Mouse (Mus musculus) retina, adult 2 months (tissue): Measurements from ENCODE around the gene Coq7.

Experiments used
- DNase-seq: peaks from one replicate; pipeline ENCODE4 v3.0.0-alpha.2; 2012; ENCODE audit warnings: low read depth, low spot score

Coq7 gene

GRCm38 (mm10) chr7:118533178-118533578, at the start of gene Coq7:
Gene Coq7 (minus strand): TSS chr7:118533356.
- DNase-seq, result peak; percentile 100

DNA sequence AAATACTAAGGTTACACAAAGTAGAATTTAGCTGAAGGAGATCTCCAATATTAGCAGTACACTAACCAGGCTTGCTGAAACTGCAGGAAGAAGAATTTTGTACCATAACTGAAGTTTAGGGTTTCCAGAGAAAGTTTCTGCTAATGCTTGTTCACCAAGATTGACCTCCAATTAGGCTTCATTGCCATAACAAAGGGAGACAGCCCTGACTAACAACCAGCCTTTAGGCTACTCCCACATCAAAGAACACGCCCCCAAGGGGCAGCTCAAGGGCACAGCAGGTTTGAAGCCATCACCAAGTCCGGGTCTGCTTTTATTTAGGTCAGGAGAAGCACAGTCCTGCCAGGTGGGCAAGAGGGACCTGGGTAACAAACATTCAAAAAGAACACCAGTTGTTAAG, 46.8 kb upstream of the Coq7 start:
- no peak for DNase-seq

DNA sequence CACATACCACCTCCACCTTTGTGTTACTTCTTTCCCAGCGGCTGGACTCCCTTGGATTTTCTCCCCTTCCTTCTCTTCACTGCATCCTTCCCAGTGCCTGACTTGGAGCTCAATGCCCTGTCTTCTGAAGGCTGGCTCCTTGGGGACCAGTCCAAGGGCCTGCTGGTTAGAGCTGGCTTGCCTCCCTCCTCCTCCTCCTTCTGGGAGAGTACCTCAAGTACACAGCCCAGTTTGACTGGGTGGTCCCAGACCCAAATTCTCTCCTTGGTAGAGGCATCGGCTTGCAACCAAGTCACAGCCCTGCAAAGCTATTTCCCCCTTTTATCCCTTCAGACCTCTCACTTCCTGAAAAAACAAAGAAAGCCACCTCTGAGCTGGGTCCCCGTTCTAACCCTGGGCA, 45.1 kb upstream of the Coq7 start:
- DNase-seq, result no peak

DNA sequence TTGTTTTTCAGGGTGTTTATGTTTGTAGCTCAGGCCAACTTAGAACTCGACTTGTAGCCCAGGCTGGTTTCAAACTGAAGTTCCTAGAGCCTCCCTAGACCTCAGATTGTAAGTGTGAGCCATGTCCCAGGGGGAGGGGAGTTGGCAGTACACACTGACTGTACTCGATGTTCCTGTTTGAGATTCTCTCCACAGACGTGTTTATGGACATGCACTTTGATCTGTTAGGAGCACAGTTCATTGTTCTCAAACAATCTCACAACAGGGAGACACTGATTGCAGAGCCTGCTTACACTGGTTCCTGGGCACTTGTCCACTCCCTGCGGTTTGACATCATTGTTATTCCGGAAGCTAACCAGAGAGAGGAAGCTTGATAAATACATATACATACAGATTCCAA, 38.9 kb upstream of the Coq7 start:
- DNase-seq, result no peak

- no peak for DNase-seq
These were observed 38.2 kb upstream of the Coq7 start for GRCm38 (mm10) chr7:118571350-118571749.

DNA sequence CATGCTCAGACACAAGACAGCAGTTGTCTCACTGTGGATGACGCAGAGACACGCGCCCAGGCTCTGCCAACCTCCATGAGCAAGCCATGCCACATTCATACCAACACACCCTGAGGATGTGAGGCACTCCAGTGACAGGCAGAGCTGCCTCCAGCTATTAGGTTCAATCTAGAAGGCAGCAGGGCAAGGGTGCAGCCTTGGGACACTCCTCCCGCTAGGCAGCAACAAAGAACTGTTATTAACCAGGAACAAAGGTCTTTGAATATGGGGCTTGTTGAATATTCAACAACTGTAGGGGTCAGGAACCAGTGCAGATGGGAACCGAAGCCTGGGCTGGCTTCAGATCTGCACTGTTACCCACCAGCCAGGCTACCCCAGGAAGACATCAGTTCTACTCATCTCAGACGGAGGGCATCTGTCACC, 36.0 kb upstream of the Coq7 start:
- no peak for DNase-seq

- DNase-seq, result no peak
These were observed 21.1 kb upstream of the Coq7 start for GRCm38 (mm10) chr7:118554290-118554689.

DNA sequence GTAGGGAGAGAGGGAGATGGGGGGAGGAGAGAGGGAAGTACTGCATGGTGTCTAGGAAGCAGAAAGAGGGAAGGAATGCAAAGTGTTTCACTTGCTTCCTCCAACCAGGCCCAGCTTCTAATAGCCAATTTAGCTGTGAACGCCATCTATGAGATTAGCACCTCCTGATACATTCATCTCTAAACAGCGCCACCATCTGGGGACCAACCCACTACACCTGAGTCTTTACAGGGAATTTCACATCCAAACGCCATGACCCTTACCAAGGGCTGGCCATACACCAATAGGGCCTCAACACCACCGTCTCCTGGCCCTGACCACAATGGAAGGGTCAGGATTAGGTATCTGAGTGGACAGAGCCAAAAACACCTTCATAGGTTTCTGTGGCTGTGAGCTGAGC, 20.7 kb upstream of the Coq7 start:
- DNase-seq, result no peak

DNA sequence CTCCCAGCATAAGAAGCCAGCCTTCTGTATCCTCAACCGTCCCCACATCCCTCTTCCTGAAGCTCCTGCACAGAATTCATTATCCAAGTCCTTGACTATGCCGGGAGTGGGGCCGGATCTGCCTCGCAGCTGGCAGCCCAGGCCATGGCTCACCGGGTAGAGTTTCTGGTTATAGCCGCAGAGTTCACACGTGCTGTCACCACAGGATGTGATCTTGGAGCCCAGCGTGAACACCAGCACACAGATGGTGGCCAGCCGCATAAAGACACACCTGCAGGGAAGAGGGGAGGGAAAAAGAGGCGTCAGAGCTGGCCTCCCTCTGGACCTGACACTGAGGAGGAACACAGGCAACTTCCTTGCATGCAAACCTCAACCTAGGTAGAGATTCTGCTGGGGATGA, 14.3 kb upstream of the Coq7 start:
- DNase-seq, result no peak

GRCm38 (mm10) chr7:118544128-118544527, 11.0 kb upstream of the Coq7 start:
- DNase-seq, result no peak

- no peak for DNase-seq
These were observed 1.9 kb upstream of the Coq7 start for GRCm38 (mm10) chr7:118535076-118535475.

GRCm38 (mm10) chr7:118534326-118534725, 1.2 kb upstream of the Coq7 start:
- no peak for DNase-seq

- peak; percentile 95 for DNase-seq
These were observed 508 bp downstream of the Coq7 start for GRCm38 (mm10) chr7:118532519-118533177.

- no peak for DNase-seq
These were observed 6.2 kb downstream of the Coq7 start for GRCm38 (mm10) chr7:118526967-118527366.

- DNase-seq, result no peak
These were observed 11.1 kb downstream of the Coq7 start for GRCm38 (mm10) chr7:118522077-118522476.

DNA sequence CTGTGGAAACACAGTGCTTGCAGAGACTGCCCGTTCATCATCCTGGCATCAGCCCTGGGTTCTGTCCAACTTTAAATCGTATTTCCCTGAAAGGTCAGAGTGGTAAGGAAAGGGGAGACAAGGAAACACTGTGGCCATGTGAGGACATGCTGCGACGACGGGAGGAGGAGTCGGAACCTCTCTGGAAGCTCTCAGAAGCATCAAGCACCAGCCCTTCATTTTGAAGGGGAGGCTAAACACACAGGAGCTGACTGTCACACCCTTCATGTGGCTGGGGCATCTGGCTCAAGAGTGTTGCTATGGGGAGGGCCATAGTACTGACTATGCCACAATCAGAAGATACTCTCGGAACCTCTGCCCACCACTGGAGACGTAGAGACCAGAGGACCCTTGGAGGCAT, 13.5 kb downstream of the Coq7 start:
- no peak for DNase-seq

DNA sequence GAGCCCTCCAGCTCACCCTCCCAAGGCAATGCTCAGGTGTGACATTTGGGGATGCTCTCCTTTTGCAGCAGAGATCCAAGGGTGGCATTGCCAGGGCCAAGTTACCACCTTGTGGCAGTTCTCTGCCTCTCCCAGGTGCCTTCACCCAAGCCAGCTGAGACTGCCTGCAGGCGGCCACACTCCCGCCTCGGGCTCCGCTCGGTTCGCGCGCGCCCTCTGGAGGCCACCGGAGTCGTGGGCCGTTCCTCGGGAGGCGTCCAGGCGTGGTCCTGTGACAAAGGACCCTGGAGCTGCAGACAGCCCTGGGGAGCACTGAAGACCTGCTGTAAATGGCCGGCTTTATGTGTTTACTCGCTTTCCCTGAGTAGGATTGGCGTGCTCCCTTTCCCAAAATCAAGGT, 14.5 kb downstream of the Coq7 start:
- no peak for DNase-seq

DNA sequence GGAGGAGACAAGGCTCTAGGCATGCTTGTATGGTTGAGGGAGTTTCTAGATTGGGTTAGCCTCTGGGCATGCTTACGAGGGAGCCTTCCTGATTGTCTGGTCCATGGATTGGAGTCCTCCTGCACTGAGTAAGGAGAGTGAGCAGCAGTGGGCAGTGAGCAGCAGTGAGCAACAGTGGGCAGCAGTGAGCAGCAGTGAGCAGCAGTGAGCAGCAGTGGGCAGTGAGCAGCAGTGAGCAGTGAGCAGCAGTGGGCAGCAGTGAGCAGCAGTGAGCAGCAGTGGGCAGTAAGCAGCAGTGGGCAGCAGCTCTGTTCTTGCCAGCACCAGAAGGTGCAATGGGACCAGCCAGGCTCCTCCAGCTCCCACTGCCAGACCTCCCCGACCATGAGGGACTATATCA, 15.3 kb downstream of the Coq7 start:
- no peak for DNase-seq

- no peak for DNase-seq
These were observed 24.6 kb downstream of the Coq7 start for GRCm38 (mm10) chr7:118508556-118508955.

GRCm38 (mm10) chr7:118503844-118504243, 29.3 kb downstream of the Coq7 start:
- no peak for DNase-seq

- no peak for DNase-seq
These were observed 30.8 kb downstream of the Coq7 start for GRCm38 (mm10) chr7:118502333-118502732.

- no peak for DNase-seq
These were observed 33.2 kb downstream of the Coq7 start for GRCm38 (mm10) chr7:118499784-118500435.

GRCm38 (mm10) chr7:118498984-118499783, 34.0 kb downstream of the Coq7 start:
- no peak for DNase-seq
